Mouse (Mus musculus) thymus, adult 2 months (tissue): ENCODE measurements around the gene Odf3b.

Source experiments
- CTCF ChIP-seq: fragments of 200-500 bp; IDR thresholded peaks from 2 replicates; pipeline ENCODE4 v1.5.1; 2012; ENCODE audit warnings: mild to moderate bottlenecking, control low read depth, low read length, moderate library complexity, borderline replicate concordance; ENCODE audit not compliant: control insufficient read depth, poor library complexity, insufficient read depth; ENCODE audit errors: extremely low read depth
- POLR2A ChIP-seq: fragments of 200-500 bp; IDR thresholded peaks from 2 replicates; pipeline ENCODE4 v1.6.1; 2012; ENCODE audit warnings: mild to moderate bottlenecking, low read length, control low read depth, moderate library complexity; ENCODE audit not compliant: control insufficient read depth, poor library complexity, insufficient read depth; ENCODE audit errors: extremely low read depth

DNA sequence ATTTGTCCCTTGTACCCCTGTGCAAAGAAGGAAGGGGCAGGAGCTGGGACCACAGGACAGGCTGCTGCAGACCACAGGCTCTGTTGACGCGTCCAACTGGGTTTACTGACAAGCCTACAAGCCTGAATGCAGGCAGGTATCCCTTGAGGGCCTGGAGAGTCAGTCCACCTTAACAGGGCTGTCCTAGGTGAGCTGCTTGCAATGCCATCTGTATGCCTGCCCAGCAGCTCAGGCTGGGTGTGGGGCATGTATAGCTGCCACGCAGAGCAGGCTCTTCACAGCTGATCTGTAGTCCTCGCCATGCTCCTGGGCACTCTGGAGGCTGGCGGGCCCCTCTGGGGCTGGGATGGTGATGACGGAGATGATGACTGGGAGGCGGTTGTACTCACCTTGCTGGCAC, 5.5 kb upstream of the Odf3b start, which contains the start of gene Klhdc7b:
- no peak for TF ChIP-seq POLR2A
- no peak for TF ChIP-seq CTCF
